Mouse (Mus musculus): Measurements from ENCODE around the gene Hamp2.
"Not testable (repeated sequence)": the region's sequence is repeated elsewhere in the genome, so short reads cannot be mapped to it uniquely, and the experiment has no call there.

The Hamp2 gene

DNA sequence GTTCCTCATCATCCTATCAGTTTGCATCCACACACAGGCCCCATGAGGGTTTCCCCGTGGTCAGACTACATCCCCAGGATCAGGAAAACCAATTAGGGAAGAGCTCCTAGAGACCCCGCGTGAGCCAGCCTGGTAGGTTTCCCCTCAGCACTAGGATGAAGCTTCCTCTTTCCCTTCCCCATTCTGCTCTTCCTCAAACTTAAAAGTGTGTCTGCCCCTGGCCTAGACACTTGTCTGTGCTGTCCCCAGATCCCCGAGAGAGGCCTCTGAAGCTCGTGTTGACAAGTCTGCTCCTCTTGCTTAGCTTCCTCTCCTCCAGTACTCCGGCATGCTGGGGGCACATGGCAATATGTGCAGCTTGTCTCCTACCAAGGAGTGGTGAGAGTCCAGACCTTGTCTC lies 29.0 kb upstream of the Hamp2 start:
- no peak for DNase-seq (ENCODE audit: low read depth, low spot score)

DNA sequence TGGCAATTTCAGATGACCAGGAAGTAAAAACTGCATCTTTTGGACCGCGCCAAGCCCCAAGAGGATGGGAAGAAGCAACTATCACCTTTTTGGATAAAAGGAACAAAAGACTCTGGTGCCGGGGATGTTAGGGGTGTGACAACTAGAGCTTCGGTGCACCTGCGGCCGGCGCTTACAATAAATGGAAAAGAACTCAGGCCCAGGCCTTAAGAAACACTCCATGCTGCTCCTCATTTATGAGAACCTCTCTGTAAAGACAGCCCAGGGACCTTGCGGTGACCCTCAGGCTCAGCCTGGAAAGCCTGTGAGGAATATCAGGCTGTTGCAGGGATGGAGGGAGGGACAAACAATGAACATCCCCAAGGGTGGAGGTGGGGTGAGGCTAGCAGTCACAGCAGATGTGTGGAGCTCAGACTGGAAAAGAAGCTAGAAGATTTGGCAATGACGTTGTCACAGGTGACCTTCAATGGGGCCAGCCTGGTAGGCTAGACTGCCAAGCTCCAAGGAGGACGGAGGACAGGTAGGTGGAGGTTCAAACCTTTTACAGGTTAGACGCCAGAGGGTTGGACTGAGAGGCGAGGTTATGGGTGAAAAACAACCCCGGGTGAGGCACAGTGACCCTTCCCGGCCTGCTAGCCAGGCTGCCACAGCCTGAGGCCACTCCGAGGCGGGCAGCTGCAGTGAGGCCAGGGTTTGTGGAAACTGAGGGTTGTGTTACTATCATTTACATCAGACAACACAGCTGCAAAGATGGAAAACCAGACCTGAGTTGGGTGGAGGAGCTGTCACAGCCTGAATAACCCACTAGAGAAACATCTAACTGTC lies 28.2 kb upstream of the Hamp2 start:
- DNase-seq (ENCODE audit: low read depth, low spot score): no peak

DNA sequence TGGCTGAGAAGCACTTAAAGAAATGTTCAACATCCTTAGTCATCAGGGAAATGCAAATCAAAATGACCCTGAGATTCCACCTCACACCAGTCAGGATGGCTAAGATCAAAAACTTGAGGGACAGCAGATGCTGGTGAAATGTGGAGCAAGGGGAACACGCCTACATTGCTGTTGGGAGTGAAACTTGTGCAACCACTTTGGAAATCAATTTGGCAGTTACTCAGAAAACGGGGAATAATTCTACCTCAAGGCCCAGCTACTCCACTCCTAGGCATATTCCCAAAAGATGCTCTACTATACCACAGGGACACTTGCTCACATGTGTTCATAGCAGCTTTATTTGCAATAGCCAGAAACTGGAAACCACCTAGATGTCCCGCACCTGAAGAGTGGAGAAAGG lies 25.4 kb upstream of the Hamp2 start:
- not testable (repeated sequence) for DNase-seq (ENCODE audit: low read depth, low spot score)

DNA sequence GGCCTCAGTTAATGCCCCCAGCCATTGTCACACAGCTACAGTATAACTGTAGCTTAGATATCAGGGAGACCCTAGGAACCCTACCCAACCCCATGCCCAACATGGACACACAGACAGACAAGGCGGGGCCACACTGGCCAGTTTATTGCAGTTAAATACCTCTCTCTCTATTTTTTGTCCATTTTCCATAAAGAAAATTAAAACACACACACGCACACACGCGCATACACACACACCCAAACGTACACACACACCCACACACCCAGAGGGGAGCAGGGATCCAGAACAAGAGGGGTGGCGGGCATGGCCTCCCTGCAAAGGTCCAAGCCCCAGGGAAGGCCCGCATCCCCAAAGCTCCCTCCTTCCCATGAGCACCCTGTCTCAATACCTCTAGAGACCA lies 21.4 kb upstream of the Hamp2 start:
- no peak for DNase-seq (ENCODE audit: low read depth, low spot score)

DNA sequence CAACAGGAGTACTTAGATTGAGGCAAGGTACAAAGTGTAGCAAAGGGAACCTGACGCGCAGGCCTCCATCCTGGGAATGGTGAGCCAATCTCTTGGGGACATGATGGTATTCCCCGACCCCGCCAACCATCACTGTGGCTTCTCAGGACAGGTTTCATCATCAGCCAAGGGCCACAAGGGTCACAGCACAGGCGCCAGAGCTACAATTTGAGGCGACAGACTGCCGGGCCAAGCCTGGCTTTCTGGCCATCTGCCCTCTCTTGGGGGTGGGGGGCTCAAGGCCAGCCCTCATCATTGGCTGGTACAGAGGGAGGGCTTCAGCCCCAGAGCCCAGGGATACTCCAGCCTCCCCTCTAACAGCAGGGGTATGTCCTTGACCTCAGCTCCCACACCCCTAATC lies 21.0 kb upstream of the Hamp2 start:
- DNase-seq (ENCODE audit: low read depth, low spot score): not testable (repeated sequence)

DNA sequence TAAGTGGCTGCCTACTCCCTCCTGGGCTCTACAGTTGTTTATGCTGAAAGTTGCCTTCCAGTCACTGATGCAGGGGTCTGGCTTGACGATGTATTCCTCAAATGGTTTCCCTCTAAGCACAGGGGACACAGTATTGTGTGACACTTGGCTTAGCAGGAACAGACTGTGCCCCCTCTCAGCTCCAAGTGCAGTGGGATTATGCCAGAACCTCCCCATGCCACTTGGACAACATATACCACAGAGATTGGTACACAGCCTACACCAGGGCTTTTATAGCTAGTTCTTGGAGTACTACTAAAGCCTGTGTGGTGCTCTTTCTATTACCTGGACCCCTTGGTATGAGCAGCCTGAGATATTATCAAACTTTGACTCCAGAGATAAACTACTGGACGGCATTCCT lies 20.2 kb upstream of the Hamp2 start:
- DNase-seq (ENCODE audit: low read depth, low spot score): not testable (repeated sequence)

DNA sequence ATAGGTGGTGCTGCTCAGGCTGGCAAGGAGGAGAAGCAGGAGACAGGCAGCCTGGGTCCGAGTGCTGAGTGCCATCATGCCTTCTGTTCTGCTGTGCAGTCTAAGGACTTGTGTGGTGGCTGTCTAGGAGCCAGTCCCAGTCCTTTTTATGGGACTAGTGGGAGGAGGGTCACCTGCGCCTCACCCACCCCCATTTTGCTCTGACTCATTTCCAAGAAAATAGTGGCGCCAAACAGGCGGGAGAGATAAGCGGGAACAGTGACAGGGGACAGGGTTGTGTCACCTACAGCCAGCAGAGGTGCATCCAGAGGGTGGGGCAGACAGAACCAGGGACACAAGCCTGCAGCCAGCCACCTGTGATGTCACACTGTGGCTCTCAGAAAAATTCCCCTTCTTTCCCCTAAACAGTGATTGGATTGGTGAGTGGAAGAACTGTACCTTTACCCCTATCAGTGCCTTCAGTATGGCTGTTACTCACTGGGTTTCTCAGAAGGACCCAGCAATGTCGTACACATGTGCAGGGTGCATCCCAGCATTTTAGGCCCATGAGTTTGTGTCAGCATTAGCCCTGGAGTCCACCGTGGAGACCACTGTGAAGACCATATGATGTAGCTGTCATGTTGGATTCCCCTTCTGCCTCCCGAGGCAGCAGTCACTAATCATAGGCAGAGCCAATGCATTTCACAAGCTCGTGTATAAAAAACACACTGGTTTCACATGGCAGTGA lies 19.6 kb upstream of the Hamp2 start, which contains the start of gene Hamp:
Hamp (minus strand) TSS at position 124 of the 727 bp plus-strand sequence.
- no peak for DNase-seq (ENCODE audit: low read depth, low spot score)

DNA sequence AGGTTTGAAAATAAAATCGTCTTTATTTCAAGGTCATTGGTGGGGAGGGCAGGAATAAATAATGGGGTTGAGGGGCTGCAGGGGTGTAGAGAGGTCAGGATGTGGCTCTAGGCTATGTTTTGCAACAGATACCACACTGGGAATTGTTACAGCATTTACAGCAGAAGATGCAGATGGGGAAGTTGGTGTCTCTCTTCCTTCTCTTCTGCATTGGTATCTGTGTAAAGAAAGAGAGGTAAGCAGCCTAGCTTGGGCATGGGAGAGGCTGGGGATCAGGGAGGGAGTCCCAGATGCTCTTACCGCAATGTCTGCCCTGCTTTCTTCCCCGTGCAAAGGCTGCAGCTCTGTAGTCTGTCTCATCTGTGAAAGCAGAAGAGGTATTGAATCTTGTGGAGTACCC lies 17.9 kb upstream of the Hamp2 start:
- DNase-seq (ENCODE audit: low read depth, low spot score): not testable (repeated sequence)

DNA sequence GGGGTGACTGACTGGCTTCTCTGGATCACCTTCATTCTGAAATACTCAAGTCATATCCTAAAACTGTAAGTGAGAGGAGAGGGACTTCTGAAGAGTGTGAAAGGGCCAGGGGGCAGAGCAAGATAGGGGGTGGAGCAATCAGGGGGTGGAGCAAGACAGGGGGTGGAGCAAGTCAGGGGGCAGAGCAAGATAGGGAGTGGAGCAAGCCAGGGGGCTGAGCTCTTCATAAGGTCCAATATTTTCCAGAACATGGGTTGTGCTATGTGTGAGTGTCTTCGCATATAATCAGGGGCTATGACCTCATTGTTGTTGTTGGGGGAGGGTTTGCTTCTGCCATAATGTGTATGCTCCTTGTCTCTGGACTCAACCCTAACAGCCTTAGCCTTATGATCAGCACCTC lies 15.6 kb upstream of the Hamp2 start:
- DNase-seq (ENCODE audit: low read depth, low spot score): peak; percentile 25

DNA sequence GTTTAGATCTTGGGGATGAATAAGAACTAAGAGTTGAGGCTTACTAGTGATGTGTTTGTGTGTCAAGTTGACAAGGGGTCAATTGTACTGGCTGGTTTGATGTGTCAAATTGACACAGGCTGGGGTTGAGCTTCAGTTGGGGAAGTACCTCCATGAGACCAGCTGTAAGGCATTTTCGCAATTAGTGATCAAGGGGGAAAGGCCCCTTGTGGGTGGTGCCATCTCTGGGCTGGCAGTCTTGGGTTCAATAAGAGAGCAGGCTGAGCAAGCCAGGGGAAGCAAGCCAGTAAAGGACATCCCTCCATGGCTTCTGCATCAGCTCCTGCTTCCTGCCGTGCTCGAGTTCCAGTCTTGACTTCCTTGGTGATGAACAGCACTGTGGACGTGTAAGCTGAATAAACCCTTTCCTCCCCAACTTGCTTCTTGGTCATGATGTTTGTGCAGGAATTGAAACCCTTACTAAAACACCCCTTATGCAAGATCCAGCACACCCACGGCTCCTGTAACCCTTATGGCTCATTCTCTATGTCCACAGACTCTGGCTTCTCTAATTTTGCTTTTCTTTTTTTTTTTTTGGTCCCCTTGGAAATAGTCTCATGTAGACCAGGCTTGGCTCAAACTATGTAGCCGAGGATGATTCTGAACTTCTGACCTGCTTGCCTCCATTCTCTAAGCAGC lies 11.1 kb upstream of the Hamp2 start:
- DNase-seq (ENCODE audit: low read depth, low spot score): not testable (repeated sequence)

DNA sequence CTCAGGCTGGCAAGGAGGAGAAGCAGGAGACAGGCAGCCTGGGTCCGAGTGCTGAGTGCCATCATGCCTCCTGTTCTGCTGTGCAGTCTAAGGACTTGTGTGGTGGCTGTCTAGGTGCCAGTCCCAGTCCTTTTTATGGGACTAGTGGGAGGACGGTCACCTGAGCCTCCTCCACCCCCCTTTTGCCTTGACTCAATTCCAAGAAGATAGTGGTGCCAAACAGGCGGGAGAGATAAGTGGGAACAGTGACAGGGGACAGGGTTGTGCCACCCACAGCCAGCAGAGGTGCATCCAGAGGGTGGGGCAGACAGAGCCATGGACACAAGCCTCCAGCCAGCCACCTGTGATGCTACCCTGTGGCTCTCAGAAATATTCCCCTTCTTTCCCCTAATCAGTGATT lies 410 bp downstream of the Hamp2 start:
- no peak for DNase-seq (ENCODE audit: low read depth, low spot score)

DNA sequence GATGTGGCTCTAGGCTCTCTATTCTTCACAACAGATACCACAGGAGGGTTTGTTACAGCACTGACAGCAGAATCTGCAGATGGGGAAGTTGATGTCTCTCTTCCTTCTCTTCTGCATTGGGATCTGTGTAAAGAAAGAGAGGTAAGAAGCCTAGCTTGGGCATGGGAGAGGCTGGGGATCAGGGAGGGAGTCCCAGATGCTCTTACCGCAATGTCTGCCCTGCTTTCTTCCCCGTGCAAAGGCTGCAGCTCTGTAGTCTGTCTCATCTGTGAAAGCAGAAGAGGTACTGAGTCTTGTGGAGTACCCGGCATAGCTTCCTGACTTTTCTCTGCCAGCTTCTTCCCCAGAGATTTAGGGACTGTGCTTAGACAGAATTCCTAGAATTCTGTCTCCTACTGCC lies 2.0 kb downstream of the Hamp2 start:
- not testable (repeated sequence) for DNase-seq (ENCODE audit: low read depth, low spot score)

DNA sequence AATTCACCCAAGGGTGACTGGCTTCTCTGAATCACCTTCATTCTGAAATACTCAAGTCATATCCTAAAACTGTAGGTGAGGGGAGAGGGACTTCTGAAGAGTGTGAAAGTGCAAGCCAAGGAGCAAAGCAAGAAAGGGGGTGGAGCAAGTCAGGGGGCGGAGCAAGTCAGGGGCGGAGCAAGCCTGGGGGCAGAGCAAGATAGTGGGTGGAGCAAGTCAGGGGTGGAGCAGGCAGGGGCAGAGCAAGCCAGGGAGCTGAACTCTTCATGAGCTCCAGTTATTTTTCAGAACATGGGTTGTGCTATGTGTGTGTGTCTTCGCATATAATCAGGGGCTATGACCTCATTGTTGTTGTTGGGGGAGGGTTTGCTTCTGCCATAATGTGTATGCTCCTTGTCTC lies 4.3 kb downstream of the Hamp2 start:
- DNase-seq (ENCODE audit: low read depth, low spot score): peak; percentile 32

DNA sequence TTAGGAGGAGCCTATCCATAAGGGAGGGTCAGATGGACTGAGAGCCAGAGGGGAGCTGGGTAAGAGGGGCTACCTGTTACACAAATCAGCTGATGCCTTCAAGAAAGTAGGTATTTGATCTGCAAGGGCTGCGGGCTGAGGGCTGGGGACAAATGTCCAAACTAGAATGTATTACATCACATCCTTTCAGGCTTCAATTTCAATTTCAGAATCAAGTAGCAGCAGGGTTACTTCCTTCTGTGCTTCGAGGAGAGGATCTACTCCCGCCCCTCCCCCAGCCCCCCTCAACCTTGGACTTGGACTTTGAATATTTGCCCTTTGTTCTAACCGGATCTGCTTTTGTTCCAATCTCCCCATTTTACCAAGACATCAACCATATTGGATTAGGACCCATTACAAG lies 7.3 kb downstream of the Hamp2 start:
- no peak for DNase-seq (ENCODE audit: low read depth, low spot score)

DNA sequence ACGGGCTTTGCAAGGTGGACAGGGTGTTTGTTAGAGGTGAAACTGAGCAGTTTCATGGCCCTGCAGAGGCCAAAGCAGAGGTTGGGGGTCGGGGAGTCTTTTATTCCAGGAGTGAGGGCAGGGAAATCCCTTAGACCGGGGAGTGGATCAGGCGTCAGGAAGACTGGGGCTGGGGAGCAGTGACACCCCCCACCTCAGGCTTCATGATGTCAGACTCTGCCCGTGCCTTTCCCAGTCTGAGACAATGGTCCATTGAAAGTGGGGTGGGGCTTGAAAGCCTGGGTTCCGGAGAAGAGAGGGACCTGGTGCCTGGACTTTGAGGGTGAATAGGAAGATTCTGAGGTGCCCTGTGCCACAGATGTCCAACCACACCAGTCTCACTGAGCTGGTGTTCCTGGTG lies 7.8 kb downstream of the Hamp2 start:
- DNase-seq (ENCODE audit: low read depth, low spot score): no peak

DNA sequence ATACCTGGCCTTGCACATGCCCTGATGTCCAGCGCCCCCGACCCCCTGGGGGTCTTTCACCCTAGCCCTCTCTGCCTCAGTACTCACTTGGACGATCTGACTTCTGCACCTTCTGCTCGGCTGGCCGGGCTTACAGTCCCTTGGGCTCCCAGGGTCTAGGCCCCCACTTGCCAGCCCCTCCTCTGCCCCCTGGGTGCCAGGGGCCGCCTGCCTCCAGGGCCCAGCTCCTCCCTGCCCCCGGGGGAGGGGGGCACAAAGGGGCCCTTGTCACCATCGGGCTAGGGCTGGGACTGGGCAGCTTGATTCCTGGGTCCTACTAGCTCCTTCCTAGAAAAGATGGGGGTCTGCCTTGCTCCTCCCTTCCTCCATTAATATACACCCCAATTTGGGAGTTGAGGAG lies 9.7 kb downstream of the Hamp2 start, which contains the start of gene Mag:
Mag (minus strand) TSS at position 142 of the 400 bp plus-strand sequence.
- DNase-seq (ENCODE audit: low read depth, low spot score): no peak

DNA sequence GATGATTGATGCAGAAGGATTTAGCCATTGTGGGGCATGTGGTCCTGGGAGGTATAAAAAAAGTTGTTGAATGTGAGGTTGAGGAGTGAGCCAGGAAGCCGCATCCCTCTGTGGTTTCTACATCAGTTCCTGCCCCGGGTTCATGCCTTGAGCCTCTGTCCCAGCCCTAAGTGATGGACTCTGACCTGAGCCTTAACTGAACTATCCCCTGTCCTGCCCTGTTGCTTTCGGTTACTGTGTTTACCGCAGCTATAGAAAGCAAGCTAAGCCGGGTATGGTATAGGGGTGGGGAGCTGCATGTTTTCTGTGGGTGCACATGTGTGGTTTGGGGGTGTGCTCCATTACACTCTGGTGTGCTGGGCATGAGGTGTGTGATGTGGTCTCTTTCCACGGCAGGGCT lies 14.7 kb downstream of the Hamp2 start:
- peak; percentile 26 for DNase-seq (ENCODE audit: low read depth, low spot score)

DNA sequence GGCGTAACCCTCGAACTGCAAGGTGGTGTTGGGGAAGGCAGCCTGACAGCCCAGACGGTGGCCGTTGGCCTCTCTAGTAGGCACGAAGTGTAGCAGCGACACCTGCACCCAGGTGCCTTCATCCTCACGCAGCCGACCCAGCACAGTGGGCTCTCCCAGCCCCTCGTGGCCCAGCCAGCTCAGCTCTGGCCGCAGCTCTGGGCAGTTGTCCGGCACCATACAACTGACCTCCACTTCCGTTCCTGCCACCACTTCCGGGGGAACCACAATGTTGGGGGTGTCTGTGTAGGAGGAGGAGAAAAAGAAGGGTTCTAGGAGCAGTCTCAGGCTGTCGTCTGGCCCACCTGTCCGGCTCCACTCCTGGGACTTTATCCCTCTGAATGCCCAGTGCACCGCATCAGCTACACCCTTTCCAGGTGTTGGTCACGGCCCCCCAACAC lies 15.5 kb downstream of the Hamp2 start:
- DNase-seq (ENCODE audit: low read depth, low spot score): no peak

DNA sequence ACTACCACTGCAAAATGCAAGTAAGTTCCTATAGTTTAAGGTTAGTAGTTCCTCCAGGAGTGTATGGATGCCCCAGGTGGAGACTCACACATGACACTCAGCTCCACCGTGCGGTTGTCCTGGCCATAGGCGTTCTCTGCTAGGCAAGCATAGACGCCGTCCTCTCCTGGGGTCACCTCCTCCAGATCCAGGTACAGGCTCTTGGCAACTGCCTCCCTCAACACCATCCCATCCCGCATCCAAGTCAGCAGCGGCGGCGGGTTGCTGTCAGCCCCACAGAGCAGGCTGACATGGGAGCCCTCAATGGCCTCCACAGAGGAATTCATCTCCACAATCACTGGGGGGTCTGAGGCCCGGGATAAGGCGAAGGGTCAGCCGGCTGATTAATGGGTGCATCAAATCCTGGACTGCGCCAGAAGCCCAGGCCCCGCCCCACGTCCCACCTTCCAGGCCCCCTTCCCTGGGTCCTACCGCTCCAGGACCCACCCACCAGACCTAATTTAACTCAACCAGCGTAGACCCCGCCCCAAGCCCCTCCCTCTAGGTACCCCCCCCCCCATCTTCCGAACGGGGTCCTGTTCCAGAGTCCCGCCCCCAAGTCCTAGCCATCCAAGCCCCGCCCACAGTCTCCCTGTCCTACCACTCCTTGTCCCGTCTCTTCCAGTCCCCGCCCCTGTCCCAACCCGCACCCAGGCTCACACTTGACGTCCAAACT lies 16.0 kb downstream of the Hamp2 start:
- DNase-seq (ENCODE audit: low read depth, low spot score): no peak

DNA sequence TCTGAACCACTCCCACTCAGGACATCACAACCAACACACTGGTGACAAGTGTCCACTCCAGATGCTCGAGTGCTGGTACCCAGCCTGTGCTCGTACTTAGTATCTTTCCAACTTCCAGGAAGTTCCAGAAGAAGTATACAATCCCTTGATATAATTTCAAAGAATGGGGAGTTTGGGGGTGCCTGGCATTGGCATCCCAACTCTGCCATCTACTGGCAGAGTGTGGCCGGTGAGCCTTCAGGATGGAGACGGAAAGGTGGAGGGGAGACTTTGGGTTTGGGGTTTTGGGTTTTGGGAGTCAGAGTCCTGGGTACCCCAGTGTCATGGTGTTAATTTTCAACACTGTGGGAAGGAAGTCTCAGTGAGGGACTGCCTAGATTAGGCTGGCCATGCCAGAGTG lies 20.4 kb downstream of the Hamp2 start:
- peak; percentile 25 for DNase-seq (ENCODE audit: low read depth, low spot score)

DNA sequence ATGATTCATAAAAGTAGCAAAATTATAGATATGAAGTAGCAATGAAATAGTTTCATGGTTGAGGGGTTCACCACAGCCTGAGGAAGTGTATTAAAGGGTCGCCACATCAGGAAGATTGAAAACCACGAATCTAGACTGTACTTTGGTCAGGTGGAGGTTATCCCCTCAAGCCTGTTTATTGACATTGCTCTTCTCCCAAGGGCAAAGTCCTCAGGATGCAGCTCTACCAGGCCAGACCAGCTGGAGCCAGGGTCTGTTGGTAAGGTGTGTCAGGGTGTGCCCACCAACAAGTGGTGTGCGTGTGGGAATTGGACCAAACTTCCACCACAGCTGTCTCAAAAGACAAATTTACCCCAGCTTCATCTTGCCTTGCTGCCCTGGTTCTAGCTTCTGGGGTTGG lies 29.3 kb downstream of the Hamp2 start:
- DNase-seq (ENCODE audit: low read depth, low spot score): no peak

DNA sequence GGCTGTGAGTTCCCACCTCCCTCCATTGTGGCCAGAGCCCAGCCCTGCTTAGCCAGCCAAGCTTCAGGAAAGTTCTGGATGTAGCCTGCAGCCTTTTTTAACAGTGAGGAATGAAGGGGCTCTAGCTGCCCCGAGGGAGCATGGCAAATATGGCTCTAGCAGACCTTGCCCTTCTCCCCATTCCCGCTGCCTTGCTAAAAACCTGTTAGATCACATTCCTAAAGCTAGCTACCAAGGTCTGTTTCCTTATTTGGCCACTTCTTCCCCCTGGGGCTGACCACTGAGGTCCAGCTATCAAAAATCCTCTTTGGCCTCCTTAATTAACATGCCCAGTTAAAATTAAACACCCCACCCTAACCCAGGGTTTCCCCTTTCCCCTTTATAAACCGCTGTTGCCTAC lies 32.0 kb downstream of the Hamp2 start:
- no peak for DNase-seq (ENCODE audit: low read depth, low spot score)

All from CD4-positive helper T cell, adult 2 months (primary cell).